Mouse (Mus musculus): Measurements from ENCODE around the gene Slc16a4.

Gene Slc16a4

GRCm38 (mm10) chr3:107360341-107360740 is 69.3 kb downstream of the Slc16a4 start:
- DNase-seq (ENCODE audit: low read depth), result no peak
